Mouse (Mus musculus) cortical plate, adult 2 months (tissue): ENCODE results near the gene Vmn1r57. TPM values are rescaled to one million over a fixed set of nuclear protein-coding genes. Genes with fewer than 3 reads are reported as not detected.
"Not testable (repeated sequence)": the region's sequence is repeated elsewhere in the genome, so short reads cannot be mapped to it uniquely, and the experiment has no call there.

ENCODE experiments used
- H3K27ac ChIP-seq: fragments of 200-500 bp; 2 replicates; pipeline ENCODE4 v1.5.1; 2012; ENCODE audit warnings: low read length, control low read depth, inconsistent platforms; ENCODE audit not compliant: insufficient read depth
- H3K4me1 ChIP-seq: fragments of 200-500 bp; 2 replicates; pipeline ENCODE4 v1.6.1; 2011; ENCODE audit warnings: low read length; ENCODE audit not compliant: control insufficient read depth, insufficient read depth
- H3K4me3 ChIP-seq: fragments of 200-500 bp; 2 replicates; pipeline ENCODE4 v1.5.1; 2011; ENCODE audit warnings: mild to moderate bottlenecking, low read length, control low read depth; ENCODE audit not compliant: insufficient read depth
- CTCF ChIP-seq: fragments of 200-500 bp; IDR thresholded peaks from 2 replicates; pipeline ENCODE4 v1.5.1; 2011; ENCODE audit warnings: mild to moderate bottlenecking, control low read depth, low read length; ENCODE audit not compliant: insufficient read depth; ENCODE audit errors: extremely low read depth
- POLR2A ChIP-seq: fragments of 200-500 bp; IDR thresholded peaks from 2 replicates; pipeline ENCODE4 v1.6.1; 2011; ENCODE audit warnings: mild to moderate bottlenecking, low read length, control low read depth; ENCODE audit not compliant: insufficient read depth; ENCODE audit errors: extremely low read depth
- polyA plus RNA-seq: library from polyadenylated mRNA; depleted of rRNA; stranded (reverse); fragments of >200 nt; gene quantifications from 2 replicates; pipeline ENCODE4 v1.2.3, GENCODE M21; 2012; rRNA removed

Gene Vmn1r57
- polyA plus RNA-seq: not detected in 2 replicates

GRCm38 (mm10) chr7:5218193-5218592, at the start of gene Vmn1r57:
Vmn1r57 (plus strand) TSS chr7:5218493.
- H3K27ac ChIP-seq, H3K4me3 ChIP-seq, H3K4me1 ChIP-seq: not testable (repeated sequence)

- not testable (repeated sequence) for H3K4me3 ChIP-seq, H3K4me1 ChIP-seq, H3K27ac ChIP-seq
Observed at GRCm38 (mm10) chr7:5196647-5197046, 21.6 kb upstream of the Vmn1r57 start, which contains the start of gene Vmn1r56. Vmn1r56 (minus strand) TSS chr7:5196747.

- no peak overlapping the region for H3K27ac ChIP-seq
- TF ChIP-seq CTCF: no peak
- TF ChIP-seq POLR2A: no peak
- H3K4me3 ChIP-seq: no peak overlapping the region
- H3K4me1 ChIP-seq: no peaks in the 10 kb centered on the region
Observed at GRCm38 (mm10) chr7:5263051-5263450, 44.8 kb downstream of the Vmn1r57 start.

Other genes with a start within 250 kb of the Vmn1r57 start
- 1.2 TPM in 2 replicates for gene Sbk3, start 247.3 kb upstream of the Vmn1r57 start, polyA plus RNA-seq
- gene Zfp579, start 222.3 kb upstream of the Vmn1r57 start, polyA plus RNA-seq: 38.0 and 39.2 TPM in 2 replicates
- gene Zfp524, start 204.1 kb upstream of the Vmn1r57 start, polyA plus RNA-seq: 15.3 and 15.6 TPM in 2 replicates
- gene Fiz1, start 203.8 kb upstream of the Vmn1r57 start, polyA plus RNA-seq: 21.5 TPM in 2 replicates
- not detected in 2 replicates for gene Gm44973, start 203.0 kb upstream of the Vmn1r57 start, polyA plus RNA-seq
- gene Zfp865, start 198.1 kb upstream of the Vmn1r57 start, polyA plus RNA-seq: 28.7 and 30.0 TPM in 2 replicates
- gene Ccdc106, start 197.9 kb upstream of the Vmn1r57 start, polyA plus RNA-seq: 68.6 and 70.2 TPM in 2 replicates
- gene 4632433K11Rik, start 184.4 kb upstream of the Vmn1r57 start, polyA plus RNA-seq: not detected in 2 replicates
- gene Zfp784, start 180.0 kb upstream of the Vmn1r57 start, polyA plus RNA-seq: 5.7 and 6.5 TPM in 2 replicates
- gene Zfp580, start 167.0 kb upstream of the Vmn1r57 start, polyA plus RNA-seq: 34.4 and 36.9 TPM in 2 replicates
- 184 TPM in 2 replicates for gene U2af2, start 156.3 kb upstream of the Vmn1r57 start, polyA plus RNA-seq
- 420 and 464 TPM in 2 replicates for gene Epn1, start 138.3 kb upstream of the Vmn1r57 start, polyA plus RNA-seq
- gene Rfpl4, start 101.5 kb upstream of the Vmn1r57 start, polyA plus RNA-seq: not detected in 2 replicates
- gene Rasl2-9, start 92.5 kb upstream of the Vmn1r57 start, polyA plus RNA-seq: 0.27 and 0.36 TPM in 2 replicates
- gene Vmn1r55, start 68.8 kb upstream of the Vmn1r57 start, polyA plus RNA-seq: not detected in 2 replicates
- gene Vmn1r56, start 21.7 kb upstream of the Vmn1r57 start, polyA plus RNA-seq: not detected in 2 replicates
- not detected in 2 replicates for gene Gm5065, start 132.0 kb downstream of the Vmn1r57 start, polyA plus RNA-seq
- not detected in 2 replicates for gene Nlrp2, start 132.5 kb downstream of the Vmn1r57 start, polyA plus RNA-seq
- not detected in 2 replicates for gene Vmn1r58, start 194.9 kb downstream of the Vmn1r57 start, polyA plus RNA-seq
- gene Vmn1r59, start 238.3 kb downstream of the Vmn1r57 start, polyA plus RNA-seq: not detected in 2 replicates